Mouse (Mus musculus): ENCODE measurements around the gene Gm11214. TPM values are rescaled to one million over a fixed set of nuclear protein-coding genes. Genes with fewer than 3 reads are reported as not detected.

Gene Gm11214
- polyA plus RNA-seq, 1 experiment from 2014 or later, result not detected

GRCm38 (mm10) chr4:63696921-63697320 is 33.7 kb upstream of the Gm11214 start:
- H3K36me3 ChIP-seq (ENCODE audit: control insufficient read depth, insufficient read depth, low read length), result no peaks in the 10 kb centered on the region
- H3K4me1 ChIP-seq (replicated peaks; ENCODE audit: control insufficient read depth, insufficient read depth, low read length), result no peaks in the 10 kb centered on the region
- no peak overlapping the region for H3K4me3 ChIP-seq (ENCODE audit: low read depth, low read length)
- H3K4me2 ChIP-seq (replicated peaks; ENCODE audit: low read depth, low read length), result no peak overlapping the region
- H3K9ac ChIP-seq (ENCODE audit: low read depth, low read length), result no peak overlapping the region
- no peak for ATAC-seq (ENCODE audit: low FRiP score)
- H3K9me3 ChIP-seq (ENCODE audit: control insufficient read depth, low read length), result no peaks in the 10 kb centered on the region
- H3K27ac ChIP-seq (ENCODE audit: low read depth, low read length), result no peak overlapping the region
- 88% methylated on average over 4 of the region's 4 CpGs for WGBS
- H3K27me3 ChIP-seq (ENCODE audit: control insufficient read depth, insufficient read depth, low read length), result no peaks in the 10 kb centered on the region
- no peak for DNase-seq (ENCODE audit: low spot score)

DNA sequence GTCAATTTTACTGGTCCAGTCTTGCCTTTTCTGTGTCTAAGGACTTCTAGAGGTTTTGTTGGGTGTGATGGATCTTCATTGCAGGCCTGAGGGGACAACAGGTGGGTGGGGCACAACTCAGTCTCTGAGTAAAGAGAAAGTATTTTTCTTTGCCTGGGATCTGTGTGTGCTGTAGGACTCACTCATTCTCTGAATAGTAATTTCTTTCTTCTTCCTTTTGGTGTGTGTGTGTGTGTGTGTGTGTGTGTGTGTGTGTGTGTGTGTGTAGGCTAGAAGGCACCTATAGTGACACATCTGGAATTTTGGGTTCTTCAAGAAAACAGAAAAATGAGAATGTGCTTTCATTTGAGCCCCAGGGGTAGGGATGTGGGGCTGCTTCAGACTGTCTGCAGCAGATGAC is 29.2 kb upstream of the Gm11214 start:
- DNase-seq (ENCODE audit: low spot score) (no peak), ATAC-seq (ENCODE audit: low FRiP score) (no peak)
- H3K9me3 ChIP-seq (ENCODE audit: control insufficient read depth, low read length), result no peaks in the 10 kb centered on the region
- no peak overlapping the region for H3K27ac ChIP-seq (ENCODE audit: low read depth, low read length)
- H3K36me3 ChIP-seq (ENCODE audit: control insufficient read depth, insufficient read depth, low read length), result no peaks in the 10 kb centered on the region
- H3K4me1 ChIP-seq (replicated peaks; ENCODE audit: control insufficient read depth, insufficient read depth, low read length), result no peaks in the 10 kb centered on the region
- H3K4me2 ChIP-seq (replicated peaks; ENCODE audit: low read depth, low read length), result no peak overlapping the region
- no peak overlapping the region for H3K4me3 ChIP-seq (ENCODE audit: low read depth, low read length)
- H3K9ac ChIP-seq (ENCODE audit: low read depth, low read length), result no peak overlapping the region
- H3K27me3 ChIP-seq (ENCODE audit: control insufficient read depth, insufficient read depth, low read length), result no peaks in the 10 kb centered on the region

- no peaks in the 10 kb centered on the region for H3K9me3 ChIP-seq (ENCODE audit: control insufficient read depth, low read length)
- 86% methylated on average over 8 of the region's 8 CpGs for WGBS
- DNase-seq (ENCODE audit: low spot score), result no peak
- no peak overlapping the region for H3K9ac ChIP-seq (ENCODE audit: low read depth, low read length)
- H3K4me3 ChIP-seq (ENCODE audit: low read depth, low read length), result no peak overlapping the region
- H3K4me2 ChIP-seq (replicated peaks; ENCODE audit: low read depth, low read length), result no peak overlapping the region
- no peaks in the 10 kb centered on the region for H3K4me1 ChIP-seq (replicated peaks; ENCODE audit: control insufficient read depth, insufficient read depth, low read length)
- no peaks in the 10 kb centered on the region for H3K27me3 ChIP-seq (ENCODE audit: control insufficient read depth, insufficient read depth, low read length)
- no peak for ATAC-seq (ENCODE audit: low FRiP score)
- H3K27ac ChIP-seq (ENCODE audit: low read depth, low read length), result no peak overlapping the region
- no peaks in the 10 kb centered on the region for H3K36me3 ChIP-seq (ENCODE audit: control insufficient read depth, insufficient read depth, low read length)
Measured at GRCm38 (mm10) chr4:63687429-63687828, 24.2 kb upstream of the Gm11214 start.

DNA sequence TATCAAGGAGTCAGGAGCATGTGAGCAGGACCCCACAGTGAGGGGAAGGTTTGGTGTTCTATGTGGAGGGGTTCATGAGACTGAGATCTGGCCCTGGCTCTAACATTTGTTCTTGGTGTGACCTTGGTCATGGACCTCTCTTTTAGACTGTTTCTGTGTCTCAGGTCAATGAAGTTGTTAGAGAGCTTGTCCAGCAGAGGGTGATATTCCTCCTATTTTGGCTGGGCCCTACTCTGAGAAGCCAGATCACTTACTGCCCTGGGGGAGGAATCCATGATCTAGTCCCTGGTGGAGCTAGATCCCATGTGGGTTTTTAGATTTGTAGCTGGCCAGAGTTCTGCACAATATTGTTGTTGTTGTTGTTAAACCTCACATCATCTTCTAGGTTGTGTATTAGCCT is 23.0 kb upstream of the Gm11214 start:
- no peak overlapping the region for H3K4me3 ChIP-seq (ENCODE audit: low read depth, low read length)
- no peaks in the 10 kb centered on the region for H3K9me3 ChIP-seq (ENCODE audit: control insufficient read depth, low read length)
- H3K4me1 ChIP-seq (replicated peaks; ENCODE audit: control insufficient read depth, insufficient read depth, low read length), result no peaks in the 10 kb centered on the region
- H3K4me2 ChIP-seq (replicated peaks; ENCODE audit: low read depth, low read length), result no peak overlapping the region
- ATAC-seq (ENCODE audit: low FRiP score) (no peak), DNase-seq (ENCODE audit: low spot score) (peak; percentile 40)
- H3K27ac ChIP-seq (ENCODE audit: low read depth, low read length), result no peak overlapping the region
- H3K9ac ChIP-seq (ENCODE audit: low read depth, low read length), result no peak overlapping the region
- H3K27me3 ChIP-seq (ENCODE audit: control insufficient read depth, insufficient read depth, low read length), result no peaks in the 10 kb centered on the region
- H3K36me3 ChIP-seq (ENCODE audit: control insufficient read depth, insufficient read depth, low read length), result no peaks in the 10 kb centered on the region

DNA sequence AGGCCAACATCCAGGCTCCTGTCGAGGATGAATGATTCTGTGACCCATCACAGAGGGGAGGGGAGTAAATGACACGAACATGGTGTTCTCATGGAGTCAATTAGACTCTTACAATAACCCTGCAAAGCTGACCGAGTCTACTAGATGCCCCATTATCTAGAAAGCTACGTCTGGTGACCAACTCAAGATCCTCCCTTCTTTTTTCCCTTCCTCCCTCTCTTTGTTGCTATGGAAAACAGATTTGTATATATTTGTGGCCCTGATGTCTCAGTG is 22.0 kb upstream of the Gm11214 start:
- Histone ChIP-seq H3K27me3 (ENCODE audit: control insufficient read depth, insufficient read depth, low read length) (no peaks in the 10 kb centered on the region), H3K9ac (ENCODE audit: low read depth, low read length) (no peak overlapping the region), H3K4me1 (replicated peaks; ENCODE audit: control insufficient read depth, insufficient read depth, low read length) (no peaks in the 10 kb centered on the region), H3K4me3 (ENCODE audit: low read depth, low read length) (no peak overlapping the region), H3K9me3 (ENCODE audit: control insufficient read depth, low read length) (no peaks in the 10 kb centered on the region), H3K4me2 (replicated peaks; ENCODE audit: low read depth, low read length) (no peak overlapping the region), H3K36me3 (ENCODE audit: control insufficient read depth, insufficient read depth, low read length) (no peaks in the 10 kb centered on the region), H3K27ac (ENCODE audit: low read depth, low read length) (no peak overlapping the region)
- WGBS, result 57% methylated on average over 4 of the region's 4 CpGs
- ATAC-seq (ENCODE audit: low FRiP score), result no peak
- no peak for DNase-seq (ENCODE audit: low spot score)

DNA sequence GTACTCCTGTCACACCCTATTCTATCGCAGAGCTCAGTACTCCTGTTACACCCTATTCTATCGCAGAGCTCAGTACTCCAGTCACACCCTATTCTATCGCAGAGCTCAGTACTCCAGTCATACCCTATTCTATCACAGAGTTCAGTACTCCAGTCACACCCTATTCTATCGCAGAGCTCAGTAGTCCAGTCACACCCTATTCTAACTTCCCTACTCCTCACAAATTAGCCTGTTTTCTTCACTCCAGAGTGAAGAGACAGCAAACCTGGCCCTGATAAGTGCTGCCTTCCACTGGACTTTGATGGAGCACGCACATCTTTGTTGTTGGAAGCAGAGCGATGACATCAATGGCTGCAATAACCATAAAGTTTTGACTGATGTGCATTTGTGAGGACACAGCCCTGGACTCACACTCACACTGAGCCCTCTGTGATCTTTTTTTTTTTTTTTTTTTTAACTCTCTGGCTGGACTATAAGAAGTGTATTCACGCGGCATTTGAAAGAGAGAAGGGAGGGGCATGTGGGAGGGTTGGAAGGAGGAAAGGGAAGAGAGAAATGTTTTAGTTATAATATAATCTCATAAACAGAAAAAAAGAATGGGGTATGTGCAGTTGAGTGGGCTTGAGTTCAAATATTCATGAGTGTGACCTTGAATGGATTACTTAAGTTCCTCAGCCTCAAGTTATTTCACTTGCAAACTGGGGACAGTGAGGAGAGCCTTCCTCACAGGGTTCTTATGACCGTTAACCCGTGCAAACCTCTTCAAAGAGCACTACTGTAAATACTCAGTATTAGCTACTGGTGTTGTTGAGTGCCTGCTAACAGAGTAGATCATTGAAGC is 21.5 kb upstream of the Gm11214 start:
- Histone ChIP-seq H3K27me3 (ENCODE audit: control insufficient read depth, insufficient read depth, low read length) (no peaks in the 10 kb centered on the region), H3K27ac (ENCODE audit: low read depth, low read length) (no peak overlapping the region), H3K4me3 (ENCODE audit: low read depth, low read length) (no peak overlapping the region), H3K9me3 (ENCODE audit: control insufficient read depth, low read length) (no peaks in the 10 kb centered on the region), H3K4me2 (replicated peaks; ENCODE audit: low read depth, low read length) (no peak overlapping the region), H3K36me3 (ENCODE audit: control insufficient read depth, insufficient read depth, low read length) (no peaks in the 10 kb centered on the region), H3K9ac (ENCODE audit: low read depth, low read length) (no peak overlapping the region), H3K4me1 (replicated peaks; ENCODE audit: control insufficient read depth, insufficient read depth, low read length) (no peaks in the 10 kb centered on the region)
- WGBS, result 91% methylated on average over 10 of the region's 10 CpGs
- no peak for DNase-seq (ENCODE audit: low spot score)
- ATAC-seq (ENCODE audit: low FRiP score), result no peak

GRCm38 (mm10) chr4:63683716-63684115 is 20.5 kb upstream of the Gm11214 start:
- Histone ChIP-seq H3K36me3 (ENCODE audit: control insufficient read depth, insufficient read depth, low read length) (no peaks in the 10 kb centered on the region), H3K9ac (ENCODE audit: low read depth, low read length) (no peak overlapping the region), H3K4me1 (replicated peaks; ENCODE audit: control insufficient read depth, insufficient read depth, low read length) (no peaks in the 10 kb centered on the region), H3K4me3 (ENCODE audit: low read depth, low read length) (no peak overlapping the region), H3K27ac (ENCODE audit: low read depth, low read length) (no peak overlapping the region), H3K9me3 (ENCODE audit: control insufficient read depth, low read length) (no peaks in the 10 kb centered on the region), H3K4me2 (replicated peaks; ENCODE audit: low read depth, low read length) (no peak overlapping the region), H3K27me3 (ENCODE audit: control insufficient read depth, insufficient read depth, low read length) (no peaks in the 10 kb centered on the region)
- no peak for ATAC-seq (ENCODE audit: low FRiP score)
- DNase-seq (ENCODE audit: low spot score), result no peak
- 92% methylated on average over 6 of the region's 6 CpGs for WGBS

DNA sequence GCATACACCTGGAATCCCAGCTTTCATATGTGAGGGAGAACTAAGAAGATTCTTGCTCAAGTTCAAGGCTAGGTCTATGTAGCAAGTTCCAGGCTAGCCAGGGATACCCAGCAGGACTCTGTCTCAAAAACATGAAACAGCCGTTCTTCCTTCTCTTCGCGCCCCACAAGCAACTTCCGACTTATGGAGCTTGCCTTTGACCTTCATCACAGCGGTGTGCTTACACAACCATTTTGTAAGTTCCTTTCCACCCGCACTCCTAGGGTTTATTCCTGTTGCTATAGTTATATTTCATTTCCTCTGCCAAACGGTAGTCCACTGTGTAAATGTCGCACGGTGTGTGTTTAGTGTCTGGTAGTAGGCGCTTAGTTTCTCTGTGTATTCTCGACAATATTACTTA is 19.9 kb upstream of the Gm11214 start:
- no peak overlapping the region for H3K4me3 ChIP-seq (ENCODE audit: low read depth, low read length)
- no peaks in the 10 kb centered on the region for H3K4me1 ChIP-seq (replicated peaks; ENCODE audit: control insufficient read depth, insufficient read depth, low read length)
- ATAC-seq (ENCODE audit: low FRiP score) (no peak), DNase-seq (ENCODE audit: low spot score) (no peak)
- no peak overlapping the region for H3K27ac ChIP-seq (ENCODE audit: low read depth, low read length)
- WGBS, result 73% methylated on average over 11 of the region's 11 CpGs
- no peaks in the 10 kb centered on the region for H3K27me3 ChIP-seq (ENCODE audit: control insufficient read depth, insufficient read depth, low read length)
- H3K9me3 ChIP-seq (ENCODE audit: control insufficient read depth, low read length), result no peaks in the 10 kb centered on the region
- H3K9ac ChIP-seq (ENCODE audit: low read depth, low read length), result no peak overlapping the region
- no peaks in the 10 kb centered on the region for H3K36me3 ChIP-seq (ENCODE audit: control insufficient read depth, insufficient read depth, low read length)
- H3K4me2 ChIP-seq (replicated peaks; ENCODE audit: low read depth, low read length), result no peak overlapping the region

- Histone ChIP-seq H3K27me3 (ENCODE audit: control insufficient read depth, insufficient read depth, low read length) (no peaks in the 10 kb centered on the region), H3K36me3 (ENCODE audit: control insufficient read depth, insufficient read depth, low read length) (no peaks in the 10 kb centered on the region), H3K27ac (ENCODE audit: low read depth, low read length) (no peak overlapping the region), H3K4me3 (ENCODE audit: low read depth, low read length) (no peak overlapping the region), H3K4me1 (replicated peaks; ENCODE audit: control insufficient read depth, insufficient read depth, low read length) (no peaks in the 10 kb centered on the region), H3K9ac (ENCODE audit: low read depth, low read length) (no peak overlapping the region), H3K4me2 (replicated peaks; ENCODE audit: low read depth, low read length) (no peak overlapping the region), H3K9me3 (ENCODE audit: control insufficient read depth, low read length) (no peaks in the 10 kb centered on the region)
- ATAC-seq (ENCODE audit: low FRiP score) (no peak), DNase-seq (ENCODE audit: low spot score) (no peak)
- 79% methylated on average over 2 of the region's 2 CpGs for WGBS
Measured at GRCm38 (mm10) chr4:63682441-63682840, 19.3 kb upstream of the Gm11214 start.

All from hindbrain, embryonic 11.5 days (tissue).